Mouse (Mus musculus) bone marrow, adult 2 months (tissue): ENCODE results near the gene Rnase10.

Experiments
- CTCF ChIP-seq: fragments of 200-500 bp; IDR thresholded peaks from 2 replicates; pipeline ENCODE4 v1.5.1; 2011; ENCODE audit warnings: low read length, control low read depth; ENCODE audit not compliant: control insufficient read depth, insufficient read depth
- POLR2A ChIP-seq: fragments of 200-500 bp; IDR thresholded peaks from 2 replicates; pipeline ENCODE4 v1.6.1; 2011; ENCODE audit warnings: low read depth, mild to moderate bottlenecking, control low read depth, low read length, borderline replicate concordance; ENCODE audit not compliant: control insufficient read depth

DNA sequence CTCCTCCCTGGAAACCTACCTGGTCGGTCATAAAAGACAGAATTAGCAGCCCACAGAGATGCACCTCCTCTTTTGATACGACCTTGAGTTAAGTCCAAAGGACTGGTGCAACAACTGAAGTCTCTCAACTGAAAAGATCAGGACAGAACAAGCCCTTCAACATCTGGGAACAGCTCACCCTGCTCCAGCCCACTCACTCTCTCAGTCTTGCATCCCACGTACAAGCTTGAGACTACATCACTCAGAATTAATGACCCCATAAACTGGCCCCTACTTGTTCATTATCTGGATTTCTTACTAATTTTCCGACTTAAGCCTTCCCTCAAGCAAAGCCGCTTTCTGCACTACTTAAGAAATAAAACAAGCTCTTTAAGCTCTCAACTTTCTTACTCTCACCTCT is 45.6 kb downstream of the Rnase10 start:
- TF ChIP-seq CTCF: no peak
- no peak for TF ChIP-seq POLR2A
